Mouse (Mus musculus): ENCODE data around the gene Selplg. TPM values are rescaled to one million over a fixed set of nuclear protein-coding genes. Genes with fewer than 3 reads are reported as not detected.
A peak's percentile ranks its signal among the peaks of the same experiment; 100 is the strongest.

The Selplg gene
- polyA plus RNA-seq, 1 experiment: 1.3 TPM

DNA sequence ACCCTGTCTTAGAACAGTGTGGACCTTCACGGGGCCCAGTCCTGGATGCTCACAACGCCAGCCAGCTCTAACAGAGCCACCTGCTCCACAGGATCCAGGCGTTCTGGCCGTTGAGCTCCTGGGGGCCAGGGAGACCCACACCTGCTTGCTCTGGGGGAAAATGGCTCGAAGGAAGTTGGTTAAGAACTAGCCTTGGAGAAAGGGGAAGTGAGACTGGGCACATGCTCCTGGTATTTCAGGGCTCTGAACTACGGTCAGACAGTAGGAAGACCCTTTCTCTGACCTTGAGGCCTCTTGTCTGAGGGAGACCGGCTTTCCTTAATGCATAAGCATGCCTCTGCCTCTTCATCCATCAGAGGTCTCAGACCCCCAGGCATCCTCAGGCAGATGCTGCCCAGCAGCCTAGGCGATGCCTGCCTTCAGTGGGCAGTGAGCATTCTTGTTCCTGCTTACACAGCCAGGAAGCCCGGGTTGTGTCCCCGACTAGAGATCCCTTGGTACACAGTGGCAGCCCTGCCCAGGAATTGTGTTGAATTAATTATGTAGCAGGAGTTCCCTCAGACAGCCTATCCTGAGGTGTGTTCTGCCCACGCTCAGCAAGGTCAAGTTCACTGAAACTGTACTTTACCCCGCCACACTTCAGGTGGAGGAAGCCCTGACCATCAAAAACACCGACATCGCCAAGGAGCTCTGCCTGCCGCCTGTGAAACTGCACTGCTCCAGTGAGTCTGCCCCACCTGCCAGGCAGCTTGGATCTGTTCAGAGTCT lies 56.1 kb downstream of the Selplg start:
- DNase-seq (ENCODE audit: low read depth): no peak
- no peak for TF ChIP-seq CTCF (IDR thresholded peaks at IDR 0.05; ENCODE audit: borderline replicate concordance, extremely low read depth, insufficient read depth, insufficient read length)
- no peak for TF ChIP-seq POLR2A (IDR thresholded peaks at IDR 0.05; ENCODE audit: borderline replicate concordance, extremely low read depth, insufficient read depth, insufficient read length, poor library complexity, severe bottlenecking)

DNA sequence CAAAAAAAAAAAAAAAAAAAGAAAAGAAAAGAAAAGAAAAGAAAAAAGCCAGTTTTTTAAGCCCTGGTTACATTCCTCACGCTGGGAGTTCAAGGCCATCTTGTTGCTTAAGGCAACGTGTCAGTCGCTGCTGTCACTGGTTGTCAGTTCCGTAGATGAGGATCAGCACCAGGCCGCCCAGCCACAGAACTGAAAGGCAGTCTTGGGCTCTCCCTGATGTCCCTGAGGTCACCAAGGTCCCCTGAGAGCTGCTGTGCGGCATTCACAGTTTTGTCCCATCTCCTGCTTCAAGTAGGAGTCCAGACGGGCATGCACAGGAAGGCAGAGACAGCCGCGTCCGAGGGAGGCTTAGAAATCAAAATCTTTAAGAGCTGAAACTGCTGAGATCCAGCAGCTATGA lies 56.9 kb downstream of the Selplg start:
- DNase-seq (ENCODE audit: low read depth): no peak
- TF ChIP-seq POLR2A (IDR thresholded peaks at IDR 0.05; ENCODE audit: borderline replicate concordance, extremely low read depth, insufficient read depth, insufficient read length, poor library complexity, severe bottlenecking) (no peak), CTCF (IDR thresholded peaks at IDR 0.05; ENCODE audit: borderline replicate concordance, extremely low read depth, insufficient read depth, insufficient read length) (no peak)

DNA sequence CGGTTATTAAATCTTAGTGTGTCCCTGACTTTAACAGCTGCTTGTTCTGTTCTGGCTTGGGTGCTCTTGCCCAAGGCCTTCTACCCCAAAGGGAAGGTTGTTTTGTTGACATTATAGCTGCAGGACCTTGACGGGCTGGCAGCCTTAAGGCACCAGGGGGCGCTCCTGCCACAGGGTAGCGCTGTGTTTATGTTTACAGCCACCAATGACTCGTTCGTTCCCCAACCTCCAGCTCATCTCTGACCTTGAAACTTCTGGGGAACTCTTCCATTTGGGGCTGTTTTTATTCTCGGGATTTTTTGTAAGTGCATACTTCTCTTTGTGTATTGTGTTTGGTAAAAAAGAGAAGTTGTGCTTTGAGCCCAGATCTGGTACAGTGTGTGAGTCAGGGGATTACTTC lies 58.8 kb downstream of the Selplg start:
- peak; percentile 84 for DNase-seq (ENCODE audit: low read depth)
- TF ChIP-seq POLR2A (IDR thresholded peaks at IDR 0.05; ENCODE audit: borderline replicate concordance, extremely low read depth, insufficient read depth, insufficient read length, poor library complexity, severe bottlenecking) (no peak), CTCF (IDR thresholded peaks at IDR 0.05; ENCODE audit: borderline replicate concordance, extremely low read depth, insufficient read depth, insufficient read length) (peak; percentile 92)

DNA sequence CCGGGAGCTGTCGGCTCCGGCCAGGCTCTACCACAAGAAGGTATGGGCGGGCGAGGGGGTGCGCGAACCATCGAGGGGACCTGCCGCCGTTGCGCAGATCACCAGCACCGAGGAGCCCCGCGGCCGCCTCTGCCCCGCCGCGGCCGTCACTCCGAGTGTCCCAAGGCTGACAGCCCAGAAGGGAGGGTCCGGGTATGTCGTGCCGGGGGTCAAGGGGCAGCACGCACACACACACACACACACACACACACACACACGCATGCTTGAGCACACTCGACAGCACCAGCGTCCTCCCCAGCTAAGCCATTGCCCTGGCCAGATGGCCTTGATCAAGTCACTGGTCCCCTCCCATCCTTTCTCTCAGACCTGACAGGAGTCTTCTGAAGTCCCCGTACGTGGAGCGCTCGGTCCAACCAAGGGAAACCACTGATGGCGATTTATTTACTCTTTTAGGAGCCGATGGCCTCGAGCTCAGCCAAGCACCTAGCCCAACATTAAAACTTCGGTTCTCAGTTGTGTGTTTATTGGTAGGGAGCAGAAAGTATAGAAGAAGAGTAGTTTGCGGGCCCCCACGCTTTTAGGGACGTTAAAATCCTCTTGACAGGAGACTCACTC lies 59.4 kb downstream of the Selplg start:
- TF ChIP-seq POLR2A (IDR thresholded peaks at IDR 0.05; ENCODE audit: borderline replicate concordance, extremely low read depth, insufficient read depth, insufficient read length, poor library complexity, severe bottlenecking): no peak
- no peak for TF ChIP-seq CTCF (IDR thresholded peaks at IDR 0.05; ENCODE audit: borderline replicate concordance, extremely low read depth, insufficient read depth, insufficient read length)
- DNase-seq (ENCODE audit: low read depth): no peak

DNA sequence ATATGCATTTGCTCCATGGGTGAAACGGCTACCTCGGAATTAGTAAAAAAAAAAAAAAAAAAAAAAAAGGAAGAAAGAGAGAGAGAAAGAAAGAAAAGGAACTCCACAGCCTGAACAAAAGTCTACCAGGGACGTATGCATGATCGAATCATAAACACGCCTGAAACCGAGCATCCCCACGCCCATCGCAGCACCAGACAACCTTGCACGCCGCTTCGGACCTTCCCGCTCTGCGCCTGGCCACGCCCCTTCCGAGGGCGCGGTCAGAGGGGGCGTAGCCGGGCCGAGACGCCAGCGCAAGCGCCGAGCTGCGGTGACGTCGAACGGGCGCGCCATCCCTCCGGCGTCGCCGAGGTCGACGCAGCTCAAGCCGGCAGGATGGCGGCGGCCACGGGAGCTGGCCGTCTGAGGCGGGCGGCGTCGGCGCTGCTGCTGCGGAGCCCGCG lies 60.0 kb downstream of the Selplg start, which contains the start of the genes Sart3 and Iscu:
TSS of gene Sart3 (minus strand) at position 61 of the 446 bp plus-strand sequence.
TSS of gene Iscu (plus strand) at position 299 of the 446 bp plus-strand sequence.
- peak; percentile 99 for DNase-seq (ENCODE audit: low read depth)
- TF ChIP-seq CTCF (IDR thresholded peaks at IDR 0.05; ENCODE audit: borderline replicate concordance, extremely low read depth, insufficient read depth, insufficient read length) (no peak), POLR2A (IDR thresholded peaks at IDR 0.05; ENCODE audit: borderline replicate concordance, extremely low read depth, insufficient read depth, insufficient read length, poor library complexity, severe bottlenecking) (peak; percentile 82)

DNA sequence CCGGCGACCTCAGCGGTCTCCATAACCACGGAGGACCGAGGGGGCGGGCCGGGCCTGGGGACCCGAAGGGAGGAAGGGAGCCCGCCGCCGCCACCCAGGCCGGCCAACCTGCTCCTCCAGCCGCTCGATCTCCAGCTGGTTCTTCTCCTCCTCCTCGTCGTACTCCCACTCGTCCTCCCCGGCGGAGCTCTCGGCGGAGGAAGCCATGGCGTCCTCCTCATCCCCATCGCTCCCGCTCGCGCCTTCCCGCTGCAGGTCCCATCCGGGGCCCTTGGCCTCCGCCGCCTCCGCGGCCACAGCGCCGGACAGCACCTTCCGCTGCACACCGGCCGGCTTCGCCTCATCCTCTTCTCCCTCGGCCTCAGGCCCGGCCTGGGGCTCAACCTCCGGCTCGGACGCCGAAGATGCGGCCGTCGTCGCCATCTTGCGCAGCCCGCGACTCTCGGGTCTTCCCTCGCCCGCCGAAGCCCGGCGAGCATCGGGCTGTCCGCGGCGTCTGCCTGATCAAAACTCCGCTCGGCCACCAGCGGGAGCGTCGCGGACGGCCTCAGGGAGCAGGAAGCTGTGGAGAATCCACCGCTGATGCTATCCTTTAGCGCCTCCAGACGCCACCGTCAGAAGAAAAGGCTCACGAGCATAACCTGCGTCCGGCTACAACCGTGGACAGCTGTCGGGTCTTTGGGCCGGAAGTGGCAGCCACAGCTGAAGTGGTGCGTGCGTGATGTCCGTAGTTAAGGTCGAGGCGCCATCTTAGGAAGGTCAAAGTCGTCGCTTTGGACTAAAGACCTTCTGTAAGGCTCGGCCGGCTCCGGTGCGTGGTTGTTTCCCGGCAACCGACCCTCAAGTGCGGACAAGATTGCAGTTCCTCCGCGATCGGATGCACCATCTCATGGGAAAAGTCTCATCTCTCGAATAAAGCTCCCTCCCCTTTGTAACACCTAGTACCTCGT lies 61.0 kb downstream of the Selplg start:
- peak; percentile 86 for TF ChIP-seq POLR2A (IDR thresholded peaks at IDR 0.05; ENCODE audit: borderline replicate concordance, extremely low read depth, insufficient read depth, insufficient read length, poor library complexity, severe bottlenecking)
- no peak for TF ChIP-seq CTCF (IDR thresholded peaks at IDR 0.05; ENCODE audit: borderline replicate concordance, extremely low read depth, insufficient read depth, insufficient read length)
- peak; percentile 97 for DNase-seq (ENCODE audit: low read depth)

DNA sequence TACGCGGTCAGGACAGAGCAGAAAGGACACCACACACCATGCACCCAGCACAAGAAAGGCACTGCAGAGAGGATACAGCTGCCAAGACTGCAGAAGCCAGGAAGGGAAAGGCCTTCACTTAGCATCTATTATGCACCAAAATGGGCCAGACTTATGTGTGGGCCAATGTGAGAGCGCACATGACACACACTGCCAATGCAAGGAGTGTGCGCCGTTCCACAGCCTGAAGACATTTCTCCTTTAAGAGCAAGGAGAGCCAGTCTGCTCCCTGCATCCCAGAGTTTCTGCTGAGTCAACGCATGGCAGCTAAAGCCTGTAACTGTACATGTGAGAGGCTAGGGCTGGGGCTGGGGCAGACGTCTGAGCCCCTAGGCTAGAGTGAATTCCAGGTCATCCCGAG lies 63.6 kb downstream of the Selplg start:
- no peak for TF ChIP-seq POLR2A (IDR thresholded peaks at IDR 0.05; ENCODE audit: borderline replicate concordance, extremely low read depth, insufficient read depth, insufficient read length, poor library complexity, severe bottlenecking)
- TF ChIP-seq CTCF (IDR thresholded peaks at IDR 0.05; ENCODE audit: borderline replicate concordance, extremely low read depth, insufficient read depth, insufficient read length): no peak
- DNase-seq (ENCODE audit: low read depth): no peak

Other genes starting within 250 kb of the Selplg start
- gene Cmklr1, start 182.2 kb downstream of the Selplg start, polyA plus RNA-seq (2012; rRNA removed): 2.7 and 3.9 TPM in 2 replicates
- gene 1700069L16Rik, start 107.9 kb downstream of the Selplg start, polyA plus RNA-seq (2012; rRNA removed): not detected in 2 replicates
- gene Ficd, start 96.8 kb downstream of the Selplg start, polyA plus RNA-seq (2012; rRNA removed): 4.6 and 6.4 TPM in 2 replicates
- gene Sart3, start 60.1 kb downstream of the Selplg start, polyA plus RNA-seq (2012; rRNA removed): 48.2 and 63.5 TPM in 2 replicates
- gene Iscu, start 59.9 kb downstream of the Selplg start, polyA plus RNA-seq (2012; rRNA removed): 71.7 and 92.1 TPM in 2 replicates
- gene Tmem119, start 32.1 kb downstream of the Selplg start, polyA plus RNA-seq (2012; rRNA removed): 3.6 and 8.1 TPM in 2 replicates
- 136 and 202 TPM in 2 replicates for gene Coro1c, start 76.1 kb upstream of the Selplg start, polyA plus RNA-seq (2012; rRNA removed)
- gene Ssh1, start 161.2 kb upstream of the Selplg start, polyA plus RNA-seq (2012; rRNA removed): 12.2 and 19.2 TPM in 2 replicates
- gene Dao, start 171.1 kb upstream of the Selplg start, polyA plus RNA-seq (2012; rRNA removed): not detected in 2 replicates
- gene Usp30, start 232.8 kb upstream of the Selplg start, polyA plus RNA-seq (2012; rRNA removed): 40.0 and 41.6 TPM in 2 replicates

Measured in brain, embryonic 14.5 days (tissue).